Mouse (Mus musculus) cerebellum, adult 2 months (tissue): ENCODE measurements around the gene Syne1.

Experiments used
- CTCF ChIP-seq: fragments of 200-500 bp; IDR thresholded peaks from 2 replicates; pipeline ENCODE4 v1.5.1; 2011; ENCODE audit warnings: low read depth, mild to moderate bottlenecking, control low read depth, low read length, moderate library complexity, borderline replicate concordance; ENCODE audit not compliant: insufficient read depth
- POLR2A ChIP-seq: fragments of 200-500 bp; IDR thresholded peaks from 2 replicates; pipeline ENCODE4 v1.6.1; 2011; ENCODE audit warnings: low read length, control low read depth, borderline replicate concordance; ENCODE audit not compliant: insufficient read depth

DNA sequence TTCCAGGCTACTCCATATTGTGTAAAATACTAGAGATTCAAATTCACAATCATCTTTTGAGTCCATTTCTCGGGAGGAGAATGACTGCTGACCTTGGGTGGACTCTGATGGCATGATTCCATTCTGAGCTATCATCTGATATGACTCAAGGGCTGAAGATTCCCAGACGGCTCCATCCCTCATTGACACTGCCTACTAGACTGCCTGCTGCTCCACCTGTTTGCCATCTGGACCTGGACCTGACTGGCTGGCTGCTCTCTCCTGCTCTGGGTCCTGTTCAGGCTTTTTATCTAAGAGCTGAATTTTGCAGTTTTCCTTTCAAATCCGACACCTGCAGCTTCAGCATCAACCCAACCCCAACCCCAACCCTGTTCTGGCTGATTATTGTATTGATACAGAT lies 46.5 kb downstream of the Syne1 start:
- TF ChIP-seq CTCF (no peak), POLR2A (no peak; the same call in 1 of the 2 replicates)
